Mouse (Mus musculus) kidney, adult 2 months (tissue): ENCODE results near the gene Eif4a1. TPM values are rescaled to one million over a fixed set of nuclear protein-coding genes. Genes with fewer than 3 reads are reported as not detected.
A peak's percentile ranks its signal among the peaks of the same experiment; 100 is the strongest.

Source experiments
- DNase-seq: peaks from one replicate; pipeline ENCODE4 v3.0.0; 2021
- H3K27ac ChIP-seq: fragments of 200-500 bp; 2 replicates; pipeline ENCODE4 v1.5.1; 2012; ENCODE audit warnings: low read depth, low read length, control low read depth, inconsistent platforms; ENCODE audit not compliant: insufficient read depth
- H3K27me3 ChIP-seq: fragments of 200-500 bp; replicated peaks from 2 replicates; pipeline ENCODE4 v1.6.1; 2012; ENCODE audit warnings: mild to moderate bottlenecking, moderate library complexity, low read length, inconsistent platforms; ENCODE audit not compliant: control insufficient read depth, insufficient read depth
- H3K36me3 ChIP-seq: fragments of 200-500 bp; 2 replicates; pipeline ENCODE4 v1.6.1; 2012; ENCODE audit warnings: mild to moderate bottlenecking, moderate library complexity, low read length, inconsistent platforms; ENCODE audit not compliant: control insufficient read depth, insufficient read depth
- H3K4me1 ChIP-seq: fragments of 200-500 bp; 2 replicates; pipeline ENCODE4 v1.6.1; 2011; ENCODE audit warnings: low read length; ENCODE audit not compliant: control insufficient read depth, insufficient read depth
- H3K4me3 ChIP-seq: fragments of 200-500 bp; 2 replicates; pipeline ENCODE4 v1.5.1; 2011; ENCODE audit warnings: mild to moderate bottlenecking, low read depth, low read length, control low read depth; ENCODE audit not compliant: insufficient read depth
- CTCF ChIP-seq: fragments of 200-500 bp; conservative IDR thresholded peaks from 2 replicates; pipeline ENCODE4 v1.5.1; 2011; ENCODE audit warnings: low read depth, mild to moderate bottlenecking, control low read depth, low read length, moderate library complexity, mixed read lengths; ENCODE audit not compliant: insufficient read depth, insufficient read length
- POLR2A ChIP-seq: fragments of 200-500 bp; IDR thresholded peaks from one replicate; pipeline ENCODE4 v1.6.1; 2011; ENCODE audit warnings: low read depth, low read length, control low read depth
- WGBS: fragments of 180-500 bp; shearing (Covaris S2); methylation state at CpG from one replicate; pipeline ENCODE4 v1.1.7; 2018; 5-methylcytosine and 5-hydroxymethylcytosine counted together
- polyA plus RNA-seq: library from polyadenylated mRNA; depleted of rRNA; stranded (reverse); fragments of >200 nt; gene quantifications from 2 replicates; pipeline ENCODE4 v1.2.3, GENCODE M21; 2012

Eif4a1 gene
- polyA plus RNA-seq, 1 experiment, result 244 TPM

DNA sequence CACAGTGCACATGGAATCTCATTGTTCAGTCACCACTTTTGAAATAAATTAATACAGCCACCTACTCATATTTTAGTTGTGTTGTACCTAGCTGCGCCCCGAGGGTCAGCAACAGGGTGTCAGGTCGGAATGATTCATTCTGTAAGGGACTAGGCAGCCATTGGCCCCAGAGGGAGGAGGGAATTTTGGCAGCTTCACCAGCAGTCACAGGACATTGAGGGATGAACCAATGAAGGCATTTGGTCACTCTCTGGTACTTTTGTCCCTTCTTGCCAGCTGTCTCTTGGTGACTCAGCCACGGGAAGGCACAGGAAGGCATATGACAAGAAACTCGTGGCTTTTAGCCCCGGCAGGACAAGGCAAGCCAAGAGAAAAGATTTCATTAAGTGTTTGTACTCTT, 8.4 kb downstream of the Eif4a1 start:
- Histone ChIP-seq H3K27me3 (no peaks in the 10 kb centered on the region), H3K27ac (no peak overlapping the region; the same call in 1 of the 2 replicates), H3K4me1 (peaks cover 6% of the 10 kb centered on the region; the same call in 1 of the 2 replicates), H3K4me3 (no peak overlapping the region), H3K36me3 (peaks cover 4% of the 10 kb centered on the region; the same call in 1 of the 2 replicates)
- WGBS, result 67% methylated on average over 6 of the region's 6 CpGs
- peak; percentile 54 for DNase-seq
- TF ChIP-seq CTCF, result no peak
- no peak for TF ChIP-seq POLR2A

DNA sequence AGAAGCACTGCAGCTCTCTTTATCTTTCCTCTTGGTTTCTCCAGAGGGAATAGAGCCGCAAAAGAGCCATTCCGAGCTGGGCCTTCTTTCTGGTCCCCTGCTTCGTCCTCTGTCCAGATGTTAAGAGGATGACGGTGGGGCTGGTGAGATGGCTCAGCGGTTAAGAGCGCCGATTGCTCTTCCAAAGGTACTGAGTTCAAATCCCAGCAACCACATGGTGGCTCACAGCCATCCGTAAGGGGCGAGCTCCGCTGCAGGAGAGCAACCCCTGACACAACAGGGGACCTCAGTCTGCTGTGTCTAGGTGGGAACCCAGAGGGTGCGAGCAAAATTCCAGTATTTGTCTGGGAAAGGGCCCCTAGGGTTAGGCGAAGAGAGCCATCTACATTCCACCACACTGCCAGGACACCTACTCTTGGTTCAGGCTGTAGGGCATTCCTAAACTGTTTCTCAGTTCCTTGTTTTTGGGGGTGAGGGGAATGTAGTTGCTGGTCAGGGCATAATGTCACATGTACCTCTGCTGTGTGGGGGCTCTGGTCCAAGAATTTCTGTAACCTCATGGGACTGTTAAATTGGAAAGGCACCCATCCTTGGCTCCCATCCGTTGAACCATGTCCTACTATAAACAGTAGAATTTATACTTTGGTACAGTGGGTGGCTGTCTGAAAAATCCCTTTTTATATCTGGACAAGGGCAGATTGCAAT, 9.1 kb downstream of the Eif4a1 start:
- Histone ChIP-seq H3K27me3 (no peaks in the 10 kb centered on the region), H3K27ac (peak overlapping the region; percentile 89), H3K36me3 (peaks cover 4% of the 10 kb centered on the region; the same call in 1 of the 2 replicates), H3K4me1 (peaks cover 6% of the 10 kb centered on the region; the same call in 1 of the 2 replicates), H3K4me3 (peak overlapping the region; percentile 79)
- DNase-seq, result no peak
- no peak for TF ChIP-seq CTCF
- no peak for TF ChIP-seq POLR2A
- WGBS, result 70% methylated on average over 13 of the region's 13 CpGs

DNA sequence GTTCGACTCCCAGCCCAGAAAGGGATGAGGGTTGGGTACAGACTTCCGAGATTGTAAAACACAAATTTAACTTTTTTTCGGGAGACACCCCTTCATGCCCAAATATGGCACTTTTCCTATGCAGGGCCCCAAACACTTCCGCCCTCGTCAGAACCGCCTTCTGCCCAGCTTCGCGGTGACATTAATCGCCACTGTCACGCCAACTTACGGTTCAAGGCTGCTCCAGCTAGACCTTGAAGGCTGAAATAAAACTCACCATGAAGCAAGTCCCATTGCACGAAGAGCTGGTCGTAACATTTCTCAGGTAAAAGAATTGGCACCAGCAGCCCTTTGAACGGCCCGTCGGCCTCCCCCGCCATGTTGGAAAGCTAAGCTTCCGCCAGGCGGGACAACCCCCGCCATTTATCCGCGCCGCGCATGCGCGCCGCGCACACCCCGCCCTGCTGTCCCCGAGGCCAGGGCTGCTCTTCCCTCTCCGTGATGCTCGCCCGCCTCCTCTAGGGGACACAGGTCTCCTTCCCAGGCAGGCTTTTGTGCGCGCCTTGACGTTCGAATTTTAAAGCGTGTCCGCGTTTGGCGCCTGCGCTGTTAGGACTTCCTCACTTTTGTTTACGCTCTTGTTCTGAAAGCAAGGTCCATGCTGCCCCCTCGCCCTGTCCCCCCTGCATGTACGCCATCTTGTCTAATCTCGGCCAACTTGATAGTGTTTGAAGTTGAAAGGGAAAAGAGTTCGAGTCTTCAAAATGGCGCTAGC, 9.8 kb downstream of the Eif4a1 start, which contains the start of gene Mpdu1:
Mpdu1 (minus strand) TSS at position 430 of the 754 bp plus-strand sequence.
- DNase-seq, result peak; percentile 97
- peak within 1 kb of the TSS; percentile 98 for H3K27ac ChIP-seq
- peak within 1 kb of the TSS; percentile 79 for H3K4me3 ChIP-seq
- H3K4me1 ChIP-seq, result peaks cover 6% of the 10 kb centered on the region; the same call in 1 of the 2 replicates
- H3K27me3 ChIP-seq, result no peaks in the 10 kb centered on the region
- peak; percentile 31 for TF ChIP-seq POLR2A
- peak; percentile 41 for TF ChIP-seq CTCF
- H3K36me3 ChIP-seq, result peaks cover 2% of the 10 kb centered on the region; the same call in 1 of the 2 replicates
- under 1% methylated on average over 48 of the region's 48 CpGs for WGBS

DNA sequence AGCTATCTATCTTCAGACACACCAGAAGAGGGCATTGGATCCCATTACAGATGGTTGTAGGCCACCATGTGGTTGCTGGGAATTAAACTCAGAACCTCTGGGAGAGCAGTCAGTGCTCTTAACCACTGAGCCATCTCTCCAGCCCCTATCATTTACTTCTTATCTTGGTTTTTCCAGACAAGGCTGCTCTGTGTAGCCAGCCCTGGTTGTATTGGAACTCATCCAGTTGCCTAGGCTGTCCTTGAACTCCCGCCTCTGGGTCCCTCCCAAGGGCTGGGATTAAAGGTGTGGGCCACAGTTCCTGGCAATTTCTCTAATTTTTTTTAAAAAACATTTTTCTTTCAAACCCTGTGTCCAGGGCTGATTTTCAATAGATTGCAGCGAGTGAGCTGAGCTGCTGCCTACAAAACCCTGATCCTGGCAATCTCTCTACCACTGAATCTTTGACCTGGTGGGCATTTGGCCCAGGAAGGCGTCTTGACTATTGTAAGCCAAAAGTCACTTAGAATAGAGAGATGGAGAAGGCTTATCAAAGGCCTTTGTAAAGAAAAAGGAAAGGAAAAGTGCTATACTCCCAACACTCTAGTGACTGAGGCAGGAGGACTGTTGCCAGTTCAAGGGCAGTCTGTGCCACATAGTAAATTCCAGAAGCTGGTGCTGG, 10.9 kb downstream of the Eif4a1 start:
- no peaks in the 10 kb centered on the region for H3K27me3 ChIP-seq
- 47% methylated on average over 3 of the region's 3 CpGs for WGBS
- peaks cover 6% of the 10 kb centered on the region; the same call in 1 of the 2 replicates for H3K4me1 ChIP-seq
- peak; percentile 48 for DNase-seq
- H3K36me3 ChIP-seq, result no peaks in the 10 kb centered on the region; the same call in 1 of the 2 replicates
- TF ChIP-seq POLR2A (no peak), CTCF (no peak)
- H3K4me3 ChIP-seq, result no peak overlapping the region
- H3K27ac ChIP-seq, result no peak overlapping the region; the same call in 1 of the 2 replicates

DNA sequence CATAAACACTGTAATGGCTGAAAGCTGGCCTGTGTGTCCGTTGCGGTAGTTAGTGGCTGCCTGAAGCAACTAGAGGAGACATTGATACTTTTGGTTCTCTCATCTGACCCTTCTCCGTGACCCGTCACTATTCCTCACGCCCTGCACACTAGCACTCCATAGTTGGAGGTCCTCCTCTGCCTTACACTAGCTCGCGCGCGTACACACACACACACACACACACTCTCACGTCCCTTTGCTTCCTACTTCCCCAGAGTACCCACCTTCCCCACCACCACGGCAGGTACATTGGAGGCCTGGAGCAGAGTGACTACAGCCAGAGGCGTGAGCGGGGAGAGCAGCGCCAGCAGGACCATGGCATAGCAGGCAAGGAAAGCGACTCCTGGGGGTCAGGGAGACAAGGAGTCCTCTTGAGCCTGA, 14.8 kb downstream of the Eif4a1 start:
- Histone ChIP-seq H3K27ac (no peak overlapping the region), H3K27me3 (no peaks in the 10 kb centered on the region), H3K36me3 (no peaks in the 10 kb centered on the region; the same call in 1 of the 2 replicates), H3K4me1 (peaks cover 4% of the 10 kb centered on the region; the same call in 1 of the 2 replicates), H3K4me3 (no peak overlapping the region)
- 78% methylated on average over 15 of the region's 15 CpGs for WGBS
- DNase-seq, result no peak
- TF ChIP-seq POLR2A, result no peak
- no peak for TF ChIP-seq CTCF

DNA sequence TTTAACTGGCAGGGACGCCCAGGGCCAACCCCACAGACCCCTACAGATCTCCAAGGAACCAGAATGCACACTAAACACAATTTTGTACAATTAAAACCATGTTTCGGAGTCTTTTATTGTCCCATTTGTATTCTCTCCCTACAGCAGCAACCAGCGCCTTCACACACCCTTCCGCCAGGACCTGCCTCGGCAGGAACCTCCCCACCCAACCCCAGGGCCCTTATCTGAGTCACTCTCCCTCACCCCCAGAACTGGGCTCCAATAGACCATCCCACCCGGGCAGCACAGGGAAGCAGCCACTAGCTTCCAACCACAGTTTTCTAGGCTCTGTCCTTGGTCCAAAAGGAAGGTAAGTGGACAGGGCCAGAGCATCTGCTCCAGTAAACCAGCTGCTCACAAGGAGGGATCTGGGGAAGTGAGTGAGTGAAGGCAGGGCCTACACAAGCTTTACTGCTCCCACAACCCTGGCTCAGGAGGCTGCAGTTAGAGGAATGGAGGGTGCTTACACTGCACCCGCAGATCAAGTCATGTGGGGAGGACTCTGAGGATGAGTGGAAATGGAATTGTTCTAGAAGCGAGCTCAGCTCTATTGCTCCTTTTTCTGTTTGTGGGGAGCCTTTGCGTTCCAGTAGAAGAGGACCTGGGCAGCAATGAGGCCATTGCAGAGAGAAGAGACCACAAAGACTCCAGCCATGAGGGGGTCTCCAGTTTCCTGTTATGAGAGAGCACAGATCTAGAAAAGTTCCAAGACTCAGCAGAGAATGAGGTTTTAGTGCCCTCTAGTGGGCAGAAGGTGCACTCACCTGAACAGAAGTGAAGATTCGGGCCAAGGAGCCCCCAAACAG, 15.4 kb downstream of the Eif4a1 start:
- WGBS, result 76% methylated on average over 10 of the region's 10 CpGs
- peak; percentile 49 for DNase-seq
- TF ChIP-seq CTCF (peak; percentile 71), POLR2A (no peak)
- H3K36me3 ChIP-seq, result peaks cover 3% of the 10 kb centered on the region
- no peak overlapping the region for H3K27ac ChIP-seq
- H3K4me3 ChIP-seq, result no peak overlapping the region
- peaks cover 4% of the 10 kb centered on the region; the same call in 1 of the 2 replicates for H3K4me1 ChIP-seq
- H3K27me3 ChIP-seq, result no peaks in the 10 kb centered on the region
